Mouse (Mus musculus): ENCODE measurements around the gene Trove2. TPM values are rescaled to one million over a fixed set of nuclear protein-coding genes. Genes with fewer than 3 reads are reported as not detected.

Gene Trove2
- polyA plus RNA-seq, 1 experiment from 2014 or later: 47.8 TPM

DNA sequence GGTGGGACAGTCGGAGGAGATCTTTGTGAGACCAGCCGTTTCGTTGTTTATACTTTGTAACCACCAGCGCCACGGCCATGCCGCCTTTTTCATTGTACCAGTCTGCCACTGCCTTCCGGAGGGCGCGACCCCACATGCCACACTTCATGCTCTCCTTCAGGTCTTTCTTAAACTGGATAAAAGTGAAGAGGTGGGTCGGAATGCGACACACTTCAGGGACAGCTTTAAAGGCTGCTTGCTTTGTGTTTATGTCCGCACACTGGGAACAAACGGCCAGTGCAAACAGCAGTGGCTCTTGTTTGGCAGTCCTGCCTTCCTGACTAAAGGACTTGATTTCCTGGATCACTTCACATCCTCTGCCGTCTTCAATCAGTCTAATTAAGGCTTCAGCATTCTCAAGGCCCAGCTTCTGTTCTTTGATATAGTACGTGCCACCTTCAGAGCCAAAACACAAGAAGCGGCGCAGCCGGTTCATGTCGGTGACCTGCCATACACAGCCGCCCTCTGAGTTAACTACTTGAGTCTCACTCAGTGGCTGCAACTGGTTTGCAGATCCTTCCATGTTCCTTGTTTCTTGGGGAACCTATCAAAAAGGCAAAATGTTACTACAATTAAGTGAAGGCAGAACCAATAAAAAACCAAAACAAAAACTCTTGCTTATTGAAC lies 6.3 kb downstream of the Trove2 start:
- no peaks in the 10 kb centered on the region for H3K9me3 ChIP-seq
- H3K36me3 ChIP-seq (replicated peaks): peaks cover 26% of the 10 kb centered on the region
- WGBS: 43% methylated on average over 20 of the region's 20 CpGs
- no peak overlapping the region for H3K27ac ChIP-seq
- ATAC-seq (ENCODE audit: low FRiP score): no peak
- no peak overlapping the region for H3K9ac ChIP-seq
- no peaks in the 10 kb centered on the region for H3K27me3 ChIP-seq
- H3K4me3 ChIP-seq (replicated peaks): no peak overlapping the region
- H3K4me2 ChIP-seq: no peak overlapping the region
- H3K4me1 ChIP-seq: peaks cover 20% of the 10 kb centered on the region

DNA sequence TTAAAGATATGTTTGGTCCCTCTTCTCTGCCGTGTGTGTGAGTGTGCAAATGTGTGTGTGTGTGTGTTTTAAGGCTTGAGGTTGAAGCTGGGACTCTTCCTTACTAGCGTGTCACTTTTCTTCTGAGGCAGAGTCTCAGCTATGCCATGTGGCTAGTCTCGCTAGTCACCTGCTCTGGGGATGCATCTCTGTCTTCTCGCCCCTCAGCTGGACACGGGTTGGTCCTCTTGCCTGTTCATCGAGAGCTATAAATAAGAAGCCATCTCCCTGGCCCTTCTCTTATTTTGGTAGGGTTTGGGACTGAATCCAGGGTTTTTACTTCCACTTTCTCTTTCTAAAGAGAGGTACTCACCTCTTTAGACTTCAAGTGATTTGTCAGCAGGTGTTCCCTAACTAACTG lies 10.6 kb downstream of the Trove2 start:
- no peak overlapping the region for H3K4me3 ChIP-seq (replicated peaks)
- no peaks in the 10 kb centered on the region for H3K9me3 ChIP-seq
- peaks cover 3% of the 10 kb centered on the region; the same call in 1 of the 2 replicates for H3K4me1 ChIP-seq
- no peaks in the 10 kb centered on the region for H3K27me3 ChIP-seq
- no peak overlapping the region for H3K4me2 ChIP-seq
- no peak overlapping the region for H3K27ac ChIP-seq
- H3K9ac ChIP-seq: no peak overlapping the region
- H3K36me3 ChIP-seq (replicated peaks): peaks cover 44% of the 10 kb centered on the region
- no peak for ATAC-seq (ENCODE audit: low FRiP score)
- WGBS: 87% methylated on average over 6 of the region's 6 CpGs

DNA sequence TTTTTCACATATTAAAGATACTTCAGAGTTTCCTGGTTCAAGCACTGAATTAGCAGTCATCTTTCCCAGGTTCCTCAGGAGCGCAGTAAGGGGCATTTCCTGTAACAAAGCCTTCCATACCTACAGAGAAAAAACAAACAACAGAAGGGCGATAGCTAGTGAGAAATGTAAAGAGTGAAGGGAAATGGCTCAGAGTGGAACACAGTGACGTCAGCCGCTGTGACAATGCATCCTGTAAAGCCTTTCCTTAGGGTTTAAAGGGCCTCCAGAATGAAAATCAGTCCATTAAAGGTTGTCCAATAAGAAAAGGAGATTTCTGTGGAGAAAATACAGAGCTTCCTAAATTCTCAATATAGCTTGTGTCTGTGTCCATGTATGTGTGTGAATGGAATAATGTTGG lies 11.1 kb downstream of the Trove2 start:
- H3K27me3 ChIP-seq: no peaks in the 10 kb centered on the region
- H3K9ac ChIP-seq: no peak overlapping the region
- H3K9me3 ChIP-seq: no peaks in the 10 kb centered on the region
- no peak overlapping the region for H3K4me2 ChIP-seq
- WGBS: 89% methylated on average over 4 of the region's 4 CpGs
- no peak overlapping the region for H3K4me3 ChIP-seq (replicated peaks)
- no peak overlapping the region for H3K27ac ChIP-seq
- no peak for ATAC-seq (ENCODE audit: low FRiP score)
- H3K4me1 ChIP-seq: peaks cover 3% of the 10 kb centered on the region; the same call in 1 of the 2 replicates
- H3K36me3 ChIP-seq (replicated peaks): peaks cover 47% of the 10 kb centered on the region

DNA sequence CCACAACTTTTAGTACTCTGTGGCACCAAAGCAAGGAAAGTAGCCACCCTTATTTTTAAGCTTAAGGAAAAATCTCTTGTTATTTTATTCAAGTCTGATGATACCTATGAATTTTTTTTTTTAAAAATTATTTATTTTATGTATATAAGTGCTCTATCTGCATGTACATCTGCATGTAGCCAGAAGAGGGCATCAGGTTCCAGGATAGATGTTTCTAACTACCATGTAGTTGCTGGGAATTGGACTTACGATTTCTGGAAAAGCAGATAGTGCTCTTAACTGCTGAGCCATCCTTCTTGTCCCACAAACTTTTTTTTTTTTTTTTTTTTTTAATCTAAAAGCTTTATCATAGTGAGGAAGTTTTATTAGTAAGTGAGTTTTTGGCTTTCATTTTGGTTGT lies 12.4 kb downstream of the Trove2 start:
- Histone ChIP-seq H3K9ac (no peak overlapping the region), H3K27me3 (no peaks in the 10 kb centered on the region), H3K4me2 (no peak overlapping the region), H3K4me3 (replicated peaks) (no peak overlapping the region), H3K36me3 (replicated peaks) (peaks cover 47% of the 10 kb centered on the region), H3K9me3 (no peaks in the 10 kb centered on the region), H3K4me1 (no peaks in the 10 kb centered on the region), H3K27ac (no peak overlapping the region)
- WGBS: 80% methylated on average over 1 of the region's 1 CpGs
- ATAC-seq (ENCODE audit: low FRiP score): no peak

DNA sequence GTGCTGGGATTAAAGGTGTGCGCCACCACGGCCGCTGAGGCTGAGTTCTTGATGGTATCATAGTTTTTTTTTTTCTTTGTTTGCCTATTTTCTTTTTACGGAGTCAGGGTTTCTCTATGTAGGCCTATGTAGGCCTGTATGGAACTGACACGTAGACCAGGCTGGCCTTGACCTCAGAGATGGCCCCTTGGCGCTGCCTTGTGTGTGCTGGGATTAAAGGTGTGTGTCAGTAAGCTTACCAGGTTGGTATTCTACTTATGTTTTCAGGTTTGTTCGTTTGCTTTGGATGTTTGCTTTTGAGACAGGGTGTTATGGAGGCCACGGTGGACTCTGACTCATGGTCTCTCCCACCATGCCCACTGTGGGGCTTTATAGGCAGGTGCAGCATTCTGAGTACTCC lies 14.7 kb downstream of the Trove2 start:
- Histone ChIP-seq H3K4me2 (no peak overlapping the region), H3K9ac (no peak overlapping the region), H3K9me3 (no peaks in the 10 kb centered on the region), H3K27me3 (no peaks in the 10 kb centered on the region), H3K27ac (no peak overlapping the region), H3K4me3 (replicated peaks) (no peak overlapping the region), H3K36me3 (replicated peaks) (peaks cover 65% of the 10 kb centered on the region), H3K4me1 (no peaks in the 10 kb centered on the region)
- 95% methylated on average over 8 of the region's 8 CpGs for WGBS
- no peak for ATAC-seq (ENCODE audit: low FRiP score)

DNA sequence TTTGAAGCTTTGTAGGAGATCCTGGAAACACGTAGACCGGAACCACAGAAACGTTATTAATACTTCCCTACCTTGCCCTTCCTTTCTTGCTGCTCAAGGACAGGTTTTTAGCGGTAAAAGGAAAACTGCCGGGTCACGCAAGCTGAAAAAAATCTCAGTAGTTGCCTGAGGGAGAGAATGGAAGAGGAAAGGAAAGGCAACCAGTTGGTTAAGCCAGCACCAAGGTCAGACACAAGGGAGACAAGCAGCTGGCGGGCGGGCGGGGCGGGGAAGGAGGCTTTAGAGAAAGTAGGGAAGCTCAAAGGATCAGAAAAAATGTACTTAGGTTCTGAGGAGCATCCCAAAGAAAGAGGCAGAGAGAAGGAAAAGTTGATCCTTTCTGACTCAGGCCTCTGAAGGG lies 31.0 kb downstream of the Trove2 start:
- H3K4me1 ChIP-seq: peaks cover 13% of the 10 kb centered on the region
- peaks cover 44% of the 10 kb centered on the region for H3K36me3 ChIP-seq (replicated peaks)
- H3K27ac ChIP-seq: no peak overlapping the region
- H3K4me2 ChIP-seq: no peak overlapping the region
- H3K9ac ChIP-seq: no peak overlapping the region
- ATAC-seq (ENCODE audit: low FRiP score): no peak
- H3K27me3 ChIP-seq: no peaks in the 10 kb centered on the region
- 88% methylated on average over 10 of the region's 10 CpGs for whole genome bisulfite sequencing
- no peaks in the 10 kb centered on the region for H3K9me3 ChIP-seq
- no peak overlapping the region for H3K4me3 ChIP-seq (replicated peaks)

DNA sequence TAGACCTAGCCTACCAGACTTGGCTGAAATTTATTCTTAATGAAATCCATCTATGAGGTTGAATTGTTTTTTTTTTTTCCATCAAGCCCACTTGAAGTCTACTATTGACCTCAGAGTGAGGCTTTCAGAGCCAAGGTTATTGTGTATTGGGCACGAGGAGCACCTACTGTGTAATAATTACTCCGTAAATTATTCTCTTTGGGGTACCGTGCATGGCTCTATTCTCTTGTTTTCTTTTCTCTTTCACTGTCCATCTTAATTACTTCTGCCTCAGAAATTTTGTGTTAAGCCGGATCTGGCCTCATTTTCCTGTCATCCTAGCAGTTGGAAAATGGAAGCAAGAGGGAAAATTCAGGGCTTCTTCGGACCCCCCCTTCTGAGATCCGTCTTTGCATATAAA lies 34.7 kb downstream of the Trove2 start:
- Histone ChIP-seq H3K27ac (peak overlapping the region; percentile 78), H3K27me3 (no peaks in the 10 kb centered on the region; the same call in 1 of the 2 replicates), H3K4me3 (replicated peaks) (no peak overlapping the region), H3K9ac (no peak overlapping the region), H3K4me1 (peaks cover 20% of the 10 kb centered on the region), H3K9me3 (no peaks in the 10 kb centered on the region), H3K36me3 (replicated peaks) (peaks cover 29% of the 10 kb centered on the region), H3K4me2 (peak overlapping the region; percentile 17; the same call in 1 of the 2 replicates)
- WGBS: 18% methylated on average over 6 of the region's 6 CpGs
- peak; percentile 49; the same call in 1 of the 2 replicates for ATAC-seq (ENCODE audit: low FRiP score)

DNA sequence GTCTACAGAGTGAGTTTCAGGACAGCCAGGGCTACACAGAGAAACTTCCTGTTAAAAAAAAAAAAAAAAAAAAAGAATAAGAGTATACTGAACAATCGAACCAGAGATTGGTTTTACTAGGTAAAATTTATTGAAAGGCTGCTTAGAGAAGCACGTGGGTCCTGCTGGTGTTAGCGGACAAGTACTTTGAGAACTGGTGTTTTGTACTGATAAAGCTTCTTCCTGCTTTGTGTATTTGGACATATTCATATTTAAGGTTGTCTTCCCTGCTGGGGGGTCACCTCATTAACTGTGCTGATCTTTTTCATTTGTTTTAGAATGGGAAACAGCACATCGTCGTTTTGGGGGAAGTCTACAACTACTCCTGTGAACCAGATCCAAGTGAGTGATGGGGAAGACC lies 35.5 kb downstream of the Trove2 start:
- H3K4me2 ChIP-seq: no peak overlapping the region
- WGBS: 79% methylated on average over 5 of the region's 5 CpGs
- H3K4me3 ChIP-seq (replicated peaks): no peak overlapping the region
- no peak overlapping the region for H3K9ac ChIP-seq
- no peaks in the 10 kb centered on the region; the same call in 1 of the 2 replicates for H3K27me3 ChIP-seq
- peaks cover 25% of the 10 kb centered on the region for H3K36me3 ChIP-seq (replicated peaks)
- no peaks in the 10 kb centered on the region for H3K9me3 ChIP-seq
- no peak overlapping the region for H3K27ac ChIP-seq
- H3K4me1 ChIP-seq: peaks cover 20% of the 10 kb centered on the region
- no peak for ATAC-seq (ENCODE audit: low FRiP score)

DNA sequence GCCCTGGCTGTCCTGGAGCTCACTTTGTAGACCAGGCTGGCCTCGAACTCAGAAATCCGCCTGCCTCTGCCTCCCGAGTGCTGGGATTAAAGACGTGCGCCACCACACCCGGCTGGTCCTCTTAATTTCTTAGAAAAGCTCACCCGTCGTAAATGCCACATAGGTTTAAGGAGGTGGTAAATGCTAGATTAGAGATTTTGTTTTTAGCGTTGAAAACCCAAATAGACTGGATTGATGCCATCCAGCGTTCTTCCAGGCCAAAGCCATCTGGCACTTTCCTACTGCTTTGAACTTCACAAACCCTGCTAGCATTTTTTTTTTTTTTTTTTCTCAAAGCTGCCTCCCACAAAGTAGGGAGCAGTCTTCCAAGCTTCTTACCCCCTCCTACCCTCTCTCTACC lies 36.3 kb downstream of the Trove2 start:
- Histone ChIP-seq H3K9me3 (no peaks in the 10 kb centered on the region), H3K27me3 (no peaks in the 10 kb centered on the region; the same call in 1 of the 2 replicates), H3K9ac (no peak overlapping the region), H3K4me2 (peak overlapping the region; percentile 65; the same call in 1 of the 2 replicates), H3K4me1 (peaks cover 20% of the 10 kb centered on the region), H3K4me3 (replicated peaks) (no peak overlapping the region), H3K27ac (no peak overlapping the region), H3K36me3 (replicated peaks) (peaks cover 20% of the 10 kb centered on the region)
- ATAC-seq (ENCODE audit: low FRiP score): no peak
- WGBS: 89% methylated on average over 9 of the region's 10 CpGs

DNA sequence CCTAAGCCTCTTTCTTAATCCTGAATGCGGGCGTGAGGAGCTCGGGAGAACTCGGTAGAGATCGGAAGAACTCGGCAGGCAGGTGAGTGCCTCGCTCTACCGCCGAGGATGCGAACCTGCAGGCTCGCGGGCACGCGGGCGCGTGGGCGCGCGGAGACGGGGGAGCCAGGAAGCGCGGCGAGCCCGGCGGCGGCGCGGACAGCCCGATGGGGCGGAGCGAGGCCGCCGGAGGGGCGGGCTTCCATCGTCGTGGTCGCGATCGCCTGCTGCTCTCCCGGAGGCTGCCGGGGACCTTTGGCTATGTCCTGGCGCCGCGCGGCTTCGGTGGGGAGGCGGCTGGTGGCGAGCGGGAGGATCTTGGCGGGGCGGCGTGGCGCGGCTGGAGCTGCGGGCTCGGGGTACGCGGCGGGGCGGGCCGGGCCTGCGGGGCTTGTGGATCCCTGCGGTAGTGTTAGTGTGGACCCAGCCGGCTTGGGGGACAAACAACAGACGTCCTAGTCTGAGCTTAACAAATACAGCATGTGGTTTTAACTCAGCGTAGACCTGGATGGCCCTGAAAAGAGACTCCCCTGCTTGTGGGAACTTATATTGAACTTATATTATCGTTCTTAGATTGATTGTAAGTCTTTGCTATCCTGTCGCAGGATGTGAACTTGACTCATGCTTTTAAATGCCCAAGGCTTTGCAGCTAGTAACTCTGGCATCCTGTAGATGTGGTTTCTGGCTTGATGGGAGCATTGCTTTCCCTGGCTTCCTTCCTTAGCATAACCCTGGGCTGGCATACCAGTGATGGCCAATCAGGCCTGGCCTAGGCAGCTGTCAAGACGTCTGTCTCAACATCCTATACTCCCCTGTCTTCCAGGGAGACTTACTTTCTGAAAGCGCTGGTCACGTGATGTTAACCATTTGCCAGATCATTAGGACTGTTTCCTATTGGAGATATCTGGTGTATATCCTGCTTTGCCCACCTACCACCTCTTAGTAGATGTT lies 37.2 kb downstream of the Trove2 start:
- no peaks in the 10 kb centered on the region; the same call in 1 of the 2 replicates for H3K27me3 ChIP-seq
- H3K4me1 ChIP-seq: peaks cover 20% of the 10 kb centered on the region
- peak; percentile 93 for ATAC-seq (ENCODE audit: low FRiP score)
- peaks cover 13% of the 10 kb centered on the region for H3K36me3 ChIP-seq (replicated peaks)
- peak overlapping the region; percentile 81 for H3K9ac ChIP-seq
- under 1% methylated on average over 71 of the region's 71 CpGs for WGBS
- no peaks in the 10 kb centered on the region for H3K9me3 ChIP-seq
- H3K4me3 ChIP-seq (replicated peaks): peak overlapping the region; percentile 73
- H3K4me2 ChIP-seq: peak overlapping the region; percentile 65
- peak overlapping the region; percentile 92 for H3K27ac ChIP-seq

DNA sequence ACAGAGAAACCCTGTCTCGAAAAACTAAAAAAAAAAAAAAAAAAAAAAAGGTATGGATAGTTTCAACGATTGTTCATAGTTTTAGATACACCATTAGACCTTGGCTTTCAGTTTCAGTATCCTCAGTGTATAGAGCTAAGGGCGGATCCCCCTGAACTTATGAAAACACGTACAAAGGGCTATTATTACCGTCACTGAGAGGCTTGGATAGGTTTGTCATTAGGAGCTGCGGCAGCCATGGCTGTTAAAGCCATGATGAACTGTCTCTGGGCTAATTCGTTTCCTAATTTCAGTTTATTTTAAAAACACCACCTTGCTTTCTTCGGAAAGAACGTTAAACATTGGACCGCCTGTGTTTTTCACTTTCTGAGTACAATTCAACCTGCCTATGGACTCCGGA lies 38.1 kb downstream of the Trove2 start:
- no peaks in the 10 kb centered on the region for H3K9me3 ChIP-seq
- peaks cover 10% of the 10 kb centered on the region for H3K36me3 ChIP-seq (replicated peaks)
- peak overlapping the region; percentile 81 for H3K9ac ChIP-seq
- peaks cover 20% of the 10 kb centered on the region for H3K4me1 ChIP-seq
- no peak for ATAC-seq (ENCODE audit: low FRiP score)
- peak overlapping the region; percentile 92; the same call in 1 of the 2 replicates for H3K27ac ChIP-seq
- 24% methylated on average over 11 of the region's 11 CpGs for WGBS
- peak overlapping the region; percentile 73 for H3K4me3 ChIP-seq (replicated peaks)
- peak overlapping the region; percentile 65 for H3K4me2 ChIP-seq
- no peaks in the 10 kb centered on the region; the same call in 1 of the 2 replicates for H3K27me3 ChIP-seq

DNA sequence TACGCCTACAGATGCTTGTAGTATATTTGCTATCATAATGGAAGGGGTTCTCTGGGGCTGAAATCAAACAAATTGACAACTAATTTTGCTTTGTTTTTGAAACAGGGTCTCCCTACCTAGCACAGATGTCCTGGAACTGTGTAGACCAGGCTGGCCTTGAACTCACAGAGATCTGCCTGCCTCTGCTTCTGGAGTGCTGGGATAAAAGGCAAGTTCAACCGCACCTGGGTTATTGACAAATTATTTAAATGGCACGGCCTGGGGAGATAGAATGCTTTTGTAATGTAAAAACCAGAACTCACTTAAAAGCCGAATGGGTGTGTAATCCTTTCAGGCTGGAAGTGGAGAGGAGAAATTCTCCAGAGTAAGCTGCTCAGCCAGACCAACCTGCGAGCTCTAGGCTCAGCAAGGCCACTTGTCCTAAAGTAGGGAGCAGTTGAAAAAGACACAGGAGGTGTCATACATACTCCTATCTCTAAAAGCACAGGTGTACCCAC lies 42.9 kb downstream of the Trove2 start:
- no peaks in the 10 kb centered on the region for H3K9me3 ChIP-seq
- H3K27me3 ChIP-seq: no peaks in the 10 kb centered on the region; the same call in 1 of the 2 replicates
- H3K4me3 ChIP-seq (replicated peaks): no peak overlapping the region
- ATAC-seq (ENCODE audit: low FRiP score): no peak
- WGBS: 73% methylated on average over 5 of the region's 5 CpGs
- no peak overlapping the region for H3K27ac ChIP-seq
- no peak overlapping the region for H3K4me2 ChIP-seq
- no peaks in the 10 kb centered on the region for H3K36me3 ChIP-seq (replicated peaks)
- H3K9ac ChIP-seq: no peak overlapping the region
- no peaks in the 10 kb centered on the region for H3K4me1 ChIP-seq

Data from forebrain, embryonic 12.5 days (tissue).